Mouse (Mus musculus) common myeloid progenitor, adult 5-6 weeks (primary cell): ENCODE data around the gene Pigk. TPM values are rescaled to one million over a fixed set of nuclear protein-coding genes. Genes with fewer than 3 reads are reported as not detected.
A peak's percentile ranks its signal among the peaks of the same experiment; 100 is the strongest.
"Not testable (repeated sequence)": the region's sequence is repeated elsewhere in the genome, so short reads cannot be mapped to it uniquely, and the experiment has no call there.

Source experiments
- ATAC-seq: replicated peaks from 2 replicates; pipeline ENCODE4 v1.8.0; 2016; ENCODE audit warnings: low read depth, mild to moderate bottlenecking, moderate TSS enrichment, inconsistent platforms; ENCODE audit not compliant: poor library complexity, severe bottlenecking
- total RNA-seq: library from RNA; stranded (forward); fragments of 200-1000, 187-1606 nt; gene quantifications from 2 replicates; pipeline ENCODE4 v1.2.3, GENCODE M21; 2017

Pigk gene
- total RNA-seq, result 46.2 and 87.7 TPM in 2 replicates

DNA sequence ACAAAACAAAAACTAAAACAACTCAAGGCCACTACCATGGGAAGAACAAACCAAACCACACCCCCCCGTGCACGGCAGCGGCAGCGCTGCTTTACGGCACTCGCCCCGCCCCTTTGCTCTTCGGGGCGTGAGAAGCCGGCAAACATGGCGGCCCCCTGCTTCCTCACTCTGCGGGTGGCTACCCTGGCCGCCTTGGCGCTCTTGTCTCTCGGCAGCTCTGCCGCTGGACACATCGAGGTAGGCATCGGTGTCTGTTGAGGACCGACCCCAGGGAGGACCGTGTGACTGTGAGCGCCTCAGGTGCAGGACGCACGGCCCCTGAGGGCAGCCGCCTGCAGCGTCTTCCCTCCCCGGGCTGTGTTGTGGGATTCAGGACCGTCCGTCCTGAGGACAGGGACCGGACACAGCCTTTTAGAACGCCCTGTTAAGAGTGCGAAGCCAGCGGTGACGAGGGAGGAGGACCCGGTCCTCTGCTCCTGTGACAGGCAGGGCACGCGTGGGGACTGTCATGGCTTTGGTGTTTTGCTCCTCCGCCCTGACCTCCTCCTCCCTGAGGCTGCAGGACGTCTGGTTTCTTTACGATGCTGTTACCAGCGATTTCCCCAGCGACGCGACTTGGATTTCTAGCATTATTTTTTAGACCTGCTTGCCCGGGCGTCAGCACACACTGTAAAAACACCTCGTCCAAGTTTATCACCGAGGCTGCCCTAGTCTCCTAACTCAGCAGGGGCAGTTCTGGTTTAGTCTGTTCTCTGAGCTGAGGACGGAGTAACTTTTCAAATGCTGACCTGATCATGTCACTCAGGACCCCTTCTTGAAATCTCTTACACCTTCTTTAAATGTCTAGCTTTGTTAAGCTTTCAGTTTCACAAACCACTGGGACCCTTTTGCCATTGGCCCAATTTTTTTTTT, at the start of gene Pigk:
Gene Pigk, plus strand, starts transcription at position 110 of the 912 bp plus-strand sequence.
- peak; percentile 99 for ATAC-seq

- no peak; the same call in 1 of the 2 replicates for ATAC-seq
These were observed 46.9 kb upstream of the Pigk start for GRCm38 (mm10) chr3:152666991-152667355.

GRCm38 (mm10) chr3:152667356-152668211, 46.3 kb upstream of the Pigk start:
- 0 out of 2 replicates have a peak, but pooled peaks have one; percentile 22 for ATAC-seq

GRCm38 (mm10) chr3:152668239-152668638, 45.7 kb upstream of the Pigk start, which contains the start of gene Ak5:
Gene Ak5 (minus strand): TSS chr3:152668360.
- peak; percentile 46; the same call in 1 of the 2 replicates for ATAC-seq

DNA sequence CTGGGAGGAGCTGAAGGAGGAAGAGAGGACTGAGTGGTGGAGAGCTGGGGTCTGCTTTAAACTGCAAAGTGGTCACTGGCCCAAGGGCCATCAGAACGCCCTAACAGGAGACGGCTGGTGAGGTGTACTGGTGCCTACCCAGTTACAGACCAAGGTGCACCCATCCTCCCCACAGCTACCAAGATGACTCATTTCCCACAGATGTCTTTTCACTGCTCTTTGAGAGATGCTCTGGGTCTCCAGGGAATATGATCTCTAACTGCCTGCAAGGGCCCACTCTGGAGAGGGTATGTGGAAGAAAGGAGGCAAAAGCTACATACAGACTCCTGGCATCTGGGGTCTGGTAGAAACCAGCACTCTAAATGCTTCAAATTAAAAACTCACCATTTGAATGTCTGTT, 45.1 kb upstream of the Pigk start:
- ATAC-seq, result no peak

DNA sequence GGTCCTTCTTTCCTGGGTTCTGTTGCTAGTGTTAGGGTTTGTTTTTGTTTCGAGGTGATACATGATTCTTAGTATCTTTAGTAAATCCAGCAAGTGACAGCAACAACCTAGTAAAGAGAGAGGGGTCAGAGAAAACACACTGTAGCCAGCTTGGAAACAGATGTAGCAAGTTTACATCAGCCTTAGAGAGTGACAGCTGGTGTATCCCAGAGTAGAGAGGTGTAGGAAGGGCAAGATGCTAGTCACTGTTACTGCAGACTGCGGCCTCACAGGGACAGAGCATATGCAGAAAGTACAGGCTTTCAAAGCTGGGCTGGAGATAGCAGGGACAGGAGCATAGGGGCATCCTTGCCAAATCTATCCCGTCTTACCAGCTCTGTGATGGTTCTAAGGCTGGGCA, 44.1 kb upstream of the Pigk start:
- ATAC-seq, result no peak

GRCm38 (mm10) chr3:152674663-152675062, 39.2 kb upstream of the Pigk start:
- peak; percentile 50; the same call in 1 of the 2 replicates for ATAC-seq

- no peak for ATAC-seq
These were observed 25.4 kb upstream of the Pigk start for GRCm38 (mm10) chr3:152688532-152688931.

DNA sequence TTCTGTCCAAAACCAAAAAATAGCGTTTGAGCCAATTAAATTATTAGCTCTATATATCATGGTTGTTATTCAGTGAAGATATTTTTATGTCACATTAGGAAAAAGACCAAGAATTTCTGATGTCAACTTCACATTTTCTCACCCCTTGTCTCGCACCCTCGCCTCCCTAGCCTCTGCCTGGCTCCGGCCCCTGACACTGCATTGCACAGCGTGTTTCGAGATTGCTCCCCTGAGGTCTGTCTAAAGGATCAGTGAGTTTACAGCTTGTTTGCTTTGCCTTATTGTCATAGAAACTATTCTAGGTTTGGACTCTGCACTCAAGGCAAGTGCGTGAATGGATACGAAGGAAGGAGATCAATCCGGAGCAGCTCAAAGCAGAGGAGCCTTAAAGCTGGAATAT, 24.8 kb upstream of the Pigk start:
- ATAC-seq, result no peak

DNA sequence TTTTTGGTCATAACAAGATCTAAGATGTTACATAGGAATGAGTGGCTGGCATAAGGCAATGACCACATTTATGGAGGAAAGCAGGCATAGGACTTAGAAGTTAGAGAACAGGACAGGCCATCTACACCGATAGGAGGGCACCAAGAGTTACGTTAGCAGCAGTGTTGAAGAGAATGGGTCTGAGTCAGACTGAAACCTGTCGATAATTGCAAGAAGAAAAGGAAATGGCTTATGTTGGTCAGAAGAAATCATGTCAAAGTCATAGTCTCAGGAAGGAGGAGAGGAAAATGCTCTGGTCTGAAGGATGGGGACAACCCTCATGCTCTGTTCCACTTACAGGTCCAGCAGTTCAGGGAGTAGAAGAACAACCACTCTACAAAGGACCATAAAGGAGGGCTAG, 18.9 kb upstream of the Pigk start:
- no peak for ATAC-seq

DNA sequence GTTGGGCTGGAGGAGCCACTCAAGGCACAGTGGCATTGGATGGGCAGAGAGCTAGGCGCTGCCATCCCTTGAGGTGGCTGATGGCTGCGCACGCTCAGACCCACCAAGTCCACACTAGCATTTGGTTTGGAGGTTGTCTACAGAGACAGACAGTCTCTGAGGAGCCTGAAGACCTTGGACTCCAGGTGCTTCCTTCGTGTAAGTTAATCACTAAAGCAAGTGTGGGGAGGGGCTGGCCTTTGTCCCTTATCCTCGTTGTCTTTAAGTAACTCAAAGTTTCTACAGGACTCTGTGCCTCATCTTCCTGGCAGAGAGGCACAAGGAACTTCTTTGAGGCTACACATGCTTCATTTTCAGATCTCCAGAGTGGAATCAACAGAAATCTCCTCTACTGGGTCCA, 15.9 kb upstream of the Pigk start:
- ATAC-seq, result no peak

DNA sequence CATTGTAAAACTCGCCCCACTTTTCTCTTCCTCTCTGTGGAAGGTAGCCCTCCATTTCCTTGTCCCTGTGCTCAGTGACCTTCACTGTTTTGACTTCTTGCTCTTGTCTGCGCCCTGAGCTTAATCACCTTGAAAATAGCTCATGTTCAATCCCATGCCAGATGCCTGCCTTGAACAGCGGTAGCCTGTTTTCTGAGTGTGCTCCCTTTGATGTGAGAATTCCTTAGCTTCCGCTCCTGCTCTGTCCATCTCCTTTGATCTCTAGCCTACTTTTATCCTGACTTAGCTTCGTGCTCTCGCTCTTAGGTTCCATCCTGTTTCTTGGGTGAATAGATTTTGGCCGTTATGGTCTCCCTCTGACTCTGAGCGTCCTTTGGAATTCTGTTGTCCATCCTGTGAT, 14.6 kb upstream of the Pigk start:
- ATAC-seq, result no peak

DNA sequence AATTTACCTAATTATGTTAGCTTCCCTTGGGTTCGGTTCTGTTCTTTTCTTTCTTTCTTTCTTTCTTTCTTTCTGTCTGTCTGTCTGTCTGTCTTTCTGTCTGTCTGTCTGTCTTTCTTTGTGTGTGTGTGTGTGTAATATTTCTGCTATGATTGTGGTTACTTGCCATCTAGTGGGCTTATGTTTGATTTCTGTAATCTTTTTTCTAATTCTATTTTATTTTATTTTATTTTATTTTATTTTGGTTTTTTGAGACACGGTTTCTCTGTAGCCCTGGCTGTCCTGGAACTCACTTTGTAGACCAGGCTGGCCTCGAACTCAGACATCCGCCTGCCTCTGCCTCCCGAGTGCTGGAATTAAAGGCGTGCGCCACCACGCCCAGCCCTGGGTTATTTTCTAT, 12.4 kb upstream of the Pigk start:
- ATAC-seq, result not testable (repeated sequence)

DNA sequence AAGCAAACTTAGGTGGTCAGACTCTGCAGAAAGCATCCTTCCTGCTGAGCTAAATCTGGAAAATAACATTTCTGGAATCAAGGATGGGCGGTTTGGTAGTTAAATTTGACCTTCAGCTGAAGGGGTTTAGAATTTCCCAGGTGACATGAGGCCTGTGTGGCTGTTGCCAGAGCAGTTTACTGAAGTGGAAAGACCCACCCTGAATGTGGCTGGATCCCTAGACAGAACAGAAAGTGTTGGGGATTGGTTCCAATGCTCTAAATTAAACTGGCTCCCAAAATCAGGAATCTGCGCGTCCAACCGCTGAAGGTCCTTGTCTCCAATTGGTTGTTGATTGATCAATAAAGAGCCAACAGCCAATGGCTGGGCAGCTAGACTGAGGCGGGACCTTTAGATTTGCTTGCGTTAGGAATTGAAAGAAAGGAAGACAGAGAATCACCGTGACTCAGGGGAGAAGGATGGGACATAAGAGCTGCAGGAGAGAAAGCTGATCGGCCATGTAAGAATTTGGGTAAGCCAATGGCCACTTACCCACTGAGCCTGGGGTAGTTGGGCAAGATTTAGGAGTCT, 11.5 kb upstream of the Pigk start:
- no peak for ATAC-seq

DNA sequence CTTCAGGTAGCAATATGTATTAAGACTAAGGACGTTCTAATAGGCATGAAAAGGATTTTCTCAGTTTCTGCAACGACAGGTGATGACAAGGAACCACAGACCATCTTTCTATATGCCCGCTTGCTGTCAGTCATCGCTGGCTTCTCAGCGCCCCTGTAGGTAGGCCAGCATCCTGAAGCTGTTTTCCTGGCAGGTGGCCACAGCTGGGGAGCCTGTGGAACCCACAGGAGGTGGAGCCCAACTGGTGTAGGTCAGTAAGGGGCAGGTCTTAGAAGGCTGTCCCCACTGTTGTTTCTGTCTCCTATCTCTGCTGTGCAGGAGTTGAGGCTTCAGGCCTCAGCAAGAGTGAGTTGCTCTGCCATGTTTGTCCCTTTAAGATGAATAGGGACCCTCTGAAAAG, 8.1 kb upstream of the Pigk start:
- no peak for ATAC-seq

DNA sequence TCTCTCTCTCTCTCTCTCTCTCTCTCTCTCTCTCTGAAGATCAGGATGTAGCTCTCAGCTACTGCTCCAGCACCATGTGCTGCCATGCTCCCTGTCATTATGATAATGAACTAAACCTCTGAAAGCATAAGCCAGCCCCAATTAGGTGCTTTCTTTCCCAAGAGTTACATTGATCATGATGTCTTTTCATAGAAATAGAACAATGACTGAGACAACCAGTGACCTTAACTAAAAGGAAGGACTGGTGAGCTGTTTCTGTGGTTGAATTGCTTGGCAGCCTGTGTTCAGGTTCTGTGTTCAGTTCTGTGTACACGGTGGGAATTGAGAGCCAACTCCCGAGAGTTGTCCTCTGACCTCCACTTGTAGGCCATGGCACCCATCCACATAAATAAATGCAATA, 7.0 kb upstream of the Pigk start:
- no peak for ATAC-seq

GRCm38 (mm10) chr3:152707321-152707823, 6.5 kb upstream of the Pigk start:
- no peak for ATAC-seq

DNA sequence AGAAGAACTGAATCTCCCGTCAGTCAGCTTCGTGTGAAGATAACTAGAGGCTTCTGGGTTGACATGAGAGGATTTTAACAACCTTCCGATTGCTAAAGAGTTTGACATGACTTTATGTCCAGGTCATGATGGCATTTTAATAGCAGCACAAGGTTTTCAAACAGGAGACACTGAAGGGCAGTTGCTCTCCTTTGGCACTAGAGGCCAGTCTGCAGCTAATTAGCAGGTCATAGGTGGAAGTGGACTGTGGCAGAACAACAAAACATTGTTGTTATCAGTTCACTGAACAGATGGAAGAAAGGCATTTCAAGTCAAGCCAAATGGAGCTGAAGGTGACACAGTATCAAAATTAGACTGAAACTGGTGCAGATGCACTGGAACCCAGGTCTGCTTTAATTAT, 4.0 kb upstream of the Pigk start:
- no peak for ATAC-seq

DNA sequence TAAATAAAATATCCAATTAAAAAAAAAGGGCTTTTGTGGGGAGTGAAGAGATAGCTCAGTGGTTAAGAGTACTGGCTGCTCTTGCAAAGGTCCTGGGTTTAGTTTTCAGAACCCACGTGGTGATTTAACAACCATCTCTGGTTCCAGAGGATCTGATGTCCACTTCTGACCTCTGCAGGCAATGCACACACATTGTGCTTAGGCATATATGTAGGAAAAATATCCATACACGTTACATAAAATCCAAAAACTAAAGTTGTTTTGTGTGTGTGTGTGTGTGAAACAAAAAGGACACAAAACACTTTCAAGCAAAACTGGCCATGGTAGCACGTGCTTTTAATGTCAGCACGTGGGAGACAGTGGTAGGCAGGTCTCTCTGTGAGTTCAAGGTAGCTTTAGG, 943 bp upstream of the Pigk start:
- no peak for ATAC-seq

GRCm38 (mm10) chr3:152721301-152721700, 7.4 kb downstream of the Pigk start:
- no peak for ATAC-seq
